Mouse (Mus musculus) B cell, adult 2 months (primary cell): ENCODE results near the gene Vps37b.
A peak's percentile ranks its signal among the peaks of the same experiment; 100 is the strongest.

ENCODE experiments used
- DNase-seq, 2 experiments: peaks; one replicate each; pipeline ENCODE4 v3.0.0; 2022

Gene Vps37b

DNA sequence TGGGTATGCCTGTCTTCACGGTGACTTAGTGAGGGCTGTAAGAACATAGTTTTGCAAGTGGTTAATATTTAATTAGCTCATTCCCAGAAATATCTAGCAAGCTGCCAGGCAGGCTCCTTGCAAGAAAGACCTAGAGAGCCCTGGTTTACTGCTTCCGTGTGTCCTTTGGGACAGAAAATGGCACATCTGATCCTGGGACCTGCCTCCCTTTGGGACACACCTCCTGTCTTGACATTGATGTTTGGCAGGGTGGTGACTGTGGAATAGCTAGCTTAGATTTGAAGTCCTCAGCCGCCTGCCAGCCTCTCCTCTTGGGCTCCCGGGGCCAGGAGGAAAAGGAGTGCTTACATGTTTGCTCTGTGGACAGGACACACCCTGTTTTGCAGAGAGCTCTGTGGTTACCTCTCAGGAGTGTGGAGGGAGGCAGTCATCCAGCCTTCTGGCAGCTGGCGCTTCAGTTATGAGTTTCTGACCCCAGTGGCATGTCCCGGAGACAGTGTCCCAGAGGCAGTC lies 56.3 kb downstream of the Vps37b start:
- peak in 1 of 2 experiments; percentile 10 for DNase-seq

DNA sequence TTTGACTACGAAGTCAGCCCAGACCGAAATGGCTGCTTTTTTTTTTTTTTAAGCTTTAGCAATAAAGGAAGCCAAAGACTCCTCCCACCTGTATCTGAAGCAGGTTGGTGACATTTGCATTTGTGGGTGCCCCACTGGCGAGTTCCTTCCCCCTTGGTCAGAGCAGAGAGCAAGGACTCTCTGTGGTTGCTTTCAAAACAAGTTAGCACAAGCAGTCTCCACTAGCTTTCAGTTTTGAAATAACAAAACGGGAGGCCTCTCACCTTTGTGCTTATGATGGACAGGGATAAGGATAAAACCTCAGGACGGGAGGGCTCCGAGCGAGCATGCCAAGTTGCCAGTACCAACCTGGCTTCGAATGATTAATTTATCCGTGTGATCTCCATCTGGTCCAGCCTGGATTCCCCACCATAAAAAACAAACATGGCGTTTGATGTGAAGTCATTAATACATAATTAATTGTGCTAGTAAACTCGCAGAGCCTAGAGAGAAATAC lies 57.4 kb downstream of the Vps37b start:
- peak; percentile 77 to 83 for DNase-seq

DNA sequence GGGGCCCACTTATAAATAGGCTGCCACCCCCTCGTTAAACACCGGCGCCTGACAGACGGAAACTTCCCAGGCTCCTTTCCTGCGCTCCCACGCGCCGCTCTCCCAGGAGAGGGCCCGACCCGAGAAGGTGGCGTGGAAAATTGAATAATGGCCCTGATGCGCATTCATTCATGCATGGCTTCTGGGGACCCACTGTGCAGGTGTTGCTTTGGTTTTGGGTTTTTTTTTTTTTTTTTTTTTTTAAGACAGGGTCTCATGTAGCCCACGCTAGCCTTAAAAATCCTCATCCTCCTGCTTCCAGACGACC lies 57.9 kb downstream of the Vps37b start:
- DNase-seq, result peak in 1 of 2 experiments; percentile 46

DNA sequence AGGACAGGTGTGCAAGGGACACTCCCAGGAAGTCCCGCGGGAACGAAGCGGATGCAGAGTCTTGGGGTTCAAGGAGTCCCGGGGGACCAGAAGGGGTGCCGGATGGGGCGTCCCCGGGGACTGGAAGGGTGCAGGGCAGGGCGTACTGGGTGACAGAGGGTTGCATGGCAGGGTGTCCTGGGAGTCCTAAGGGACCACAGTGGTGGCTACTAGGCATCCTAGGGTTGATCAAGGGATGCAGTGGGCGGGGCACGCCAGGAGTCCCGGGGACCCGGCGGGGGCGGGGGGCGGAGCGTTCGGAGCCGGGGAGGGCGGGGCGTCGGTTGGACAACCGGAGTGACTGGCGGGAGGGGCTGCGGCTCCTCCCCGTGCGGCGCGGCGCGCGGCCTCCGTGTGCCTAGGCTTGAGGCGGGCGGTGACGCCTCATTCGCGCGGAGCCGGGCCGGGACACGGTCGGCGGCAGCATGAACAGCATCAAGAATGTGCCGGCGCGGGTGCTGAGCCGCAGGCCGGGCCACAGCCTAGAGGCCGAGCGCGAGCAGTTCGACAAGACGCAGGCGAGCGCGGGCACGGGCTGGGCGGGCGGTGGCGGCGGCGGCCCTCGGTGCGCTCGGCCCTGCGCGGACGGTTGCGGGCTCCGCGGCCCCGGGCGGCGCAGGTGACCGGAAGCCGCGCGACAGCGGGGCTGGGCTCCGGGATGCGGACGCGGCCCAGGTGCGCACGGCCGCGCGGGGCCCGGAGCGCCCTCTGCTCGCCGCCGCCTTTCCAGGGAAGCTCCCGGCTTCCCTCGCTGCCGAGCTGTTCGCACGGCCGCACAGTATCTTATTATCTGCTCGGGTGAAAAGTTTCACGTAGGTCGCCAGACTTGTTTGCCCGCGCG lies 58.5 kb downstream of the Vps37b start, which contains the start of gene Hip1r:
Gene Hip1r (plus strand): TSS at position 330 of the 880 bp plus-strand sequence.
- peak; percentile 93 to 94 for DNase-seq

DNA sequence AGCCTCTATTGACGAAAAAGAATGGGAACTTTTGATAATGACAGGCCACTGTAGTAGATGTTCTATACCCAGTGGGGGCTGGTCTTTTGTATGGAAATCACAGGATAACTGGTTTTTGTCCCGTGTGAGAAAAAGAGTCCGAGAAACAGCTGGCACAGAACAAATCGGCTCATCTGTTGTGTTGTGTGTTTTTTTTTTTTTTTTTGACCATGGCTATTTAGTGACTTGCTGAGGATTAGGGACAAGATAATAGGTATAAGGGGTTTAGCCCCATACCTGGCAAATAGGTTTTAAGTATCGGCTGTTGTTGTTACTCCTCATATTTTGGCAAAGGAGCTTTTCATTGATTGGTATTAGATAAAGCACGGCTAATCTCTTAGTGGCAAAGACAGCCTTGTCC lies 59.6 kb downstream of the Vps37b start:
- DNase-seq, result no peak

DNA sequence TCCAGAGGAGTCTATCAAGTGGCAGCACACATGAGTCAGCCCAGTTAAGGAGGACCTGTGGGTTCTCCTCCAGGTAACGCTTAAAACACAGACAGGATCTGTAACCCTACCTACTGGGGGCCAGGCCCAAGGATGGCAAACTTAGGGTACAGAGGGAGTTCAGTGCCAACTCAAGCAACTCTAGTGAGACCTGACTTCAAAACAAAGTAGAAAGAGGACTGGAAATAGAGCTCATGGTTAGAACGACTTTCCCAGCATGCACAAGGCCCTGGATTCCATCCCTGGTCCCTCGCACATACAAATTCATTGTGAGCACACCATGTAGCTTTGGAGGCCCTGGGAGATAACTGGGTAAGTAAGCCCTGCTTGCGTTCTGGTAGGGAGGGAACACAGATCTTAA lies 61.5 kb downstream of the Vps37b start:
- no peak for DNase-seq

DNA sequence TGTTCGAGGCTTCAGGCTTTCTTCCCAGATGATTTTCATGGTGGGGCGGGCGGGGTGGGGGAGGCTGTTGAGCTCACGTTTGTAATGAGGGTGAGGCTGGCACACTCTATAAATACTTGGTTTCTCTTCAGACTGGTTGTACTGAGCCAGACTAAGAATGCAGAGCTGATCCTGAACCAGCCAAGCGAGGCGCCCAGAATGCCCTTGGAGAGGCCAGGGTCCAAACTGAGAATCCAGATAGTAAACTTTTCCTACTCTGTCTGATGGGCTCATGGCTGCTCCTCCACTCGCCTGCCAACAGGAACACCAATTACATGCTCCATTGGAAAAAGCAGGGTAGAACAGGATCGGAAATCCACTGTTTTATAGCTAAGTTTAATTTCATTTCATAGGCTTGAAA lies 62.9 kb downstream of the Vps37b start:
- DNase-seq, result no peak

DNA sequence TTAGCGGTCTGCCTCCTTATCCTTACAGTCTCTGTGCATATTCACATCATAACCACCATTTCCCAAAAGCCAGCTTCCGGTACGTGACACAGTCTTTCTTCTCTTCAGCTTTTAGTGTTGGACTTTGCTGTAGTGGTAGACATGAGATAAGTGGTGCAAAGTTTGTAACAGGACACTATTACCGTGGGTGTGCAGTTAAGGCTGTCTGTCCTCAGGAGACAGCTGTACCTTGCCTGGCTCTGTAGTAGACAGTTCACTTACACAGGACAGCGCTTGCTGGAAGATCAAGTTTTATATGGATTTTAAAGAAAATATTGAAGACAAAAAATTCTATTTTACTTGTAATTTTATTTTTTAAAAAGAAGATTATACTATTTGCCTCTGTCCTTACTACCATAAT lies 63.6 kb downstream of the Vps37b start:
- DNase-seq, result no peak

DNA sequence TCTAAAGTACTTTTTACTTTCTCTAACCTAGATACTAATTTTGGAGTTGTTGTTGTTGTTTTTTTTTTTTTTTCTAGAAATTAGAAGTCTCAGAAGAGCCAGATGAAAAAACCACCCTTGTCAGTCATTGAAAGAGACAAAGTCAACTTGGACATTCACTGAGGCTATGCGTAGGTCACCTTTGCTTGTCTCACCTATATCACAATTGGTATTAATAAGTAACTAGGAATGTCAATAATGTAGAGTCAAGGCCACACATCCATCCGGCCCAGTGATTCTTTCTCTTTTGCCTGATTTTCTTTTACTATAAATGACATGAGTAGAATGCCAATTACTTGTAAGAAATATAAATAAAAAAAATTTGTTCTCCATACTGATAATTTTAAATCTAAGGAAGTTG lies 65.3 kb downstream of the Vps37b start:
- DNase-seq, result no peak

DNA sequence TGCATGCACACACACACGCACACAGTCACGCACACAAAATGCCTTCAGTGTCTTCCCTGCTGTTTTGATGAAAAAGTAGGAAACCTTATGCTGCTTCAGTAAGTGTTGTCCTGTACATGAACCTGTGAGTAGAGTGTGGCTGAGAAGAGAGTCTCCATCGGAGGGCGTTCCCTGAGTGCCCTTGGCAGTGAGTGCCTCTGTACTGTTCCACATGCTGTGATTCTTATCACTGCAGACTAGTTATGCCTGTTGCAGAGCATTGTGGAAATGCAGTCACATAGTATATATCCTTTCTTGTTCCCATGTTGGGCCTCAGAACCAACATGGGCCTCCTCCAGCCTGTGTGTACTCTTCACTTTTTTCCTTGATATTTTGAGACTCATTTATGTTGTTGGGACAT lies 67.9 kb downstream of the Vps37b start:
- DNase-seq, result no peak

DNA sequence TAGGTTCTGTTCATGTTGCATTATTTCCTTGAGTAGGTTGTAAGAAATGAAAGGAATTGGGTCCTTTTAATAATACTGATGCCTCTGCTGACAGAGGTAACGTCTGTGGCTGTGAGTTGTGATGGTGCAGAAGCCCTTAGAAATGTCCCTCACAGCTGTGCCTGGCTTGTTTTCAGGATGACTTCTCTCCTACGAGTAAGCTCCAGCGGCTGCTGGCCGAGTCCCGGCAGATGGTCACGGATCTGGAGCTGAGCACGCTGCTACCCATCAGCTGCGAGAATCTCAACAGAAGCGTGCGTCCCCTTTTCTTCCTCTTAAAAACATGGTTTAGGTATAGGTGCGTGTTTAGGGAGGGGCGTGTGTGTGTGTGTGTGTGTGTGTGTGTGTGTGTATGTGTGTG lies 71.0 kb downstream of the Vps37b start:
- no peak for DNase-seq

DNA sequence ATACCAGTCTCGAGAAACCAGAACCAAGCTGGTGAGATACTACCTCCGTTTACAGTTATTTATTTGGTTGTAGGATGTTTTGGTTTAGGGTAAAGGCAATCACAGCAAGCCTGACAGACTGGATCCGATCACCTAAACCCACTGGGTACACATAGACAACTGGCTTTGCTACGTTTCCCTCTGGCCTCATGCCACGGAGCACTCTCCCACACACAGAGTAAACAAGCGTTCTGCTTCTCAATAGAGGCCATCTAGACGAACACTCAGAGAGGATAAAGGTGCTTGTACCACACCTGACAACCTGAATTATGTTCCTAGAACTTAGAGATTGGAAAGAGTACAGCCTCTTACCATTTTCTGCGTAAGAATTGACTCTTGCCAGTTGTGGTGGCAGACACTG lies 71.9 kb downstream of the Vps37b start:
- no peak for DNase-seq

DNA sequence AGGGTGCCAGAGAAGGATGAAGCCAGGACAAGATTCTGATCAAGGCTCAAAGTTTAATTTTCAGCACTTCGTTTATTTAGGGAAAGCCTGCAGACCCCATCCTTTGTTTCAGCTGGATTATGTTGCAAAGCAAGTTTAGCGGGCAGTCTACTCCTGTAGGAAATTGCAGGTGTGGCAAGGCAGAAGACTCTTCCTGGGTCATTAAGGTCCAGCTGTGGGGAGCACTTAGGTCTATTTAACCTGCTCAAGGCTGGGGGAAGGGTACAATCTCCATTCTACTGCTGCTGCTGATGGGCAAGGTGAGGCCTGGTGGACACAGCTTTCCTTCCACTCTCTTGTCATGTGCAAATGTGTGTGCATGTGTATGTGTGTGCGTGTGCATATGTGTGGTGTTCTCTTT lies 73.1 kb downstream of the Vps37b start:
- DNase-seq, result no peak

DNA sequence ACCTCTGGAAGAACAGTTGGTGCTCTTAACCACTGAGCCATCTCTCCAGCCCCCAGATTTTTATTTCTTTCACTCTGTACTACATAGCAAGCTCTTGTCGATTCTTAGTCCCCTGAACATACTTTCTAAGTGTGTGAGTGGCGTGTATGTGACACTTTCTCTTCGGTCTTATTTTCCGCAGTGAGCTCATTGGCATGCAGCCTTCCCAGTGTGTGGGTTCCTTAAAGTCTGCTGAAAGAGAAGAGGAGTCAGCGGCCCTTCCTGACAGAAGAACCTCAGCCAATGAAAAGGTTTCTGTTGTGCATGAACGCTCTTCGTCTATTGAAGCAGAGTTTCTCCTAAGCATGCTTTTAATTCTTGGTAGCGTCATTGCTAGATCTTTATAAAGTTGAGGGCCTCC lies 74.9 kb downstream of the Vps37b start:
- no peak for DNase-seq
